Mouse (Mus musculus) heart, embryonic 11.5 days (tissue): ENCODE measurements at regions not wholly inside any gene's neighbourhood (a gene's known extent, or its start where the extent isn't known, plus 50 kb on each side); places are given as distances from the start of the nearest gene placed in this dataset.

Experiments
- ATAC-seq: fragments of 200-750 bp; cut with Nextera tagmentation; replicated peaks from 2 replicates; pipeline ENCODE4 v1.8.0; 2017; ENCODE audit warnings: moderate library complexity; ENCODE audit not compliant: insufficient number of reproducible peaks, low FRiP score, low TSS enrichment
- H3K27ac ChIP-seq: fragments of 300-500 bp; sonication (generic); 2 replicates; pipeline ENCODE4 v1.5.1; 2014; ENCODE audit warnings: mild to moderate bottlenecking, low read depth, low read length
- H3K27me3 ChIP-seq: fragments of 300-500 bp; sonication (generic); 2 replicates; pipeline ENCODE4 v1.6.1; 2014; ENCODE audit warnings: mild to moderate bottlenecking, low read length, mixed read lengths; ENCODE audit not compliant: control insufficient read depth, insufficient read depth
- H3K36me3 ChIP-seq: fragments of 300-500 bp; sonication (generic); 2 replicates; pipeline ENCODE4 v1.6.1; 2014; ENCODE audit warnings: mild to moderate bottlenecking, low read length, moderate library complexity, mixed read lengths; ENCODE audit not compliant: control insufficient read depth, insufficient read depth
- H3K4me1 ChIP-seq: fragments of 300-500 bp; sonication (generic); 2 replicates; pipeline ENCODE4 v1.6.1; 2014; ENCODE audit warnings: low read length; ENCODE audit not compliant: control insufficient read depth, insufficient read depth
- H3K4me2 ChIP-seq: fragments of 300-500 bp; sonication (generic); 2 replicates; pipeline ENCODE4 v1.6.1; 2014; ENCODE audit warnings: mild to moderate bottlenecking, moderate library complexity
- H3K4me3 ChIP-seq: fragments of 300-500 bp; sonication (generic); 2 replicates; pipeline ENCODE4 v1.5.1; 2014; ENCODE audit warnings: low read depth, low read length
- H3K9ac ChIP-seq: fragments of 300-500 bp; sonication (generic); 2 replicates; pipeline ENCODE4 v1.6.1; 2014; ENCODE audit warnings: mild to moderate bottlenecking, low read depth, low read length, moderate library complexity
- H3K9me3 ChIP-seq: fragments of 300-500 bp; sonication (generic); replicated peaks from 2 replicates; pipeline ENCODE4 v1.6.1; 2016; ENCODE audit warnings: low read length; ENCODE audit not compliant: control insufficient read depth
- WGBS: fragments of 180-500 bp; shearing (Covaris S2); extraction: QIAGEN DNeasy Blood & Tissue Kit; methylation state at CpG from one replicate; pipeline ENCODE4 v1.1.7; 2014; ENCODE audit not compliant: insufficient replicate concordance; 5-methylcytosine and 5-hydroxymethylcytosine counted together

GRCm38 (mm10) chr12:118647270-118648042, 198.7 kb upstream of the Sp8 start:
- Histone ChIP-seq H3K36me3 (no peaks in the 10 kb centered on the region), H3K27ac (no peak overlapping the region), H3K4me1 (no peaks in the 10 kb centered on the region), H3K9ac (no peak overlapping the region), H3K4me2 (no peak overlapping the region), H3K9me3 (no peaks in the 10 kb centered on the region), H3K4me3 (no peak overlapping the region), H3K27me3 (no peaks in the 10 kb centered on the region)
- 77% methylated on average over 12 of the region's 12 CpGs for WGBS
- ATAC-seq, result no peak

GRCm38 (mm10) chr12:118640925-118641324, 205.2 kb upstream of the Sp8 start:
- no peak overlapping the region for H3K4me2 ChIP-seq
- no peak overlapping the region for H3K4me3 ChIP-seq
- no peak for ATAC-seq
- H3K36me3 ChIP-seq, result no peaks in the 10 kb centered on the region
- 75% methylated on average over 3 of the region's 3 CpGs for WGBS
- no peaks in the 10 kb centered on the region for H3K4me1 ChIP-seq
- H3K27me3 ChIP-seq, result no peaks in the 10 kb centered on the region
- H3K9me3 ChIP-seq, result no peaks in the 10 kb centered on the region
- no peak overlapping the region for H3K27ac ChIP-seq
- H3K9ac ChIP-seq, result no peak overlapping the region

- ATAC-seq, result no peak
- Histone ChIP-seq H3K4me3 (no peak overlapping the region), H3K9ac (no peak overlapping the region), H3K36me3 (no peaks in the 10 kb centered on the region), H3K9me3 (no peaks in the 10 kb centered on the region; the same call in 1 of the 2 replicates), H3K4me1 (no peaks in the 10 kb centered on the region), H3K27me3 (no peaks in the 10 kb centered on the region), H3K4me2 (no peak overlapping the region), H3K27ac (no peak overlapping the region)
- WGBS, result 54% methylated on average over 4 of the region's 4 CpGs
Measured at GRCm38 (mm10) chr12:118637214-118637613, 208.9 kb upstream of the Sp8 start.

GRCm38 (mm10) chr12:118635456-118635855, 210.7 kb upstream of the Sp8 start:
- Histone ChIP-seq H3K27me3 (no peaks in the 10 kb centered on the region), H3K27ac (no peak overlapping the region), H3K36me3 (no peaks in the 10 kb centered on the region), H3K4me3 (no peak overlapping the region), H3K4me2 (no peak overlapping the region), H3K4me1 (no peaks in the 10 kb centered on the region), H3K9me3 (no peaks in the 10 kb centered on the region; the same call in 1 of the 2 replicates), H3K9ac (no peak overlapping the region)
- 64% methylated on average over 1 of the region's 1 CpGs for WGBS
- no peak for ATAC-seq

- no peak overlapping the region for H3K27ac ChIP-seq
- ATAC-seq, result no peak
- no peaks in the 10 kb centered on the region for H3K36me3 ChIP-seq
- 57% methylated on average over 1 of the region's 1 CpGs for WGBS
- no peaks in the 10 kb centered on the region for H3K4me1 ChIP-seq
- H3K4me2 ChIP-seq, result no peak overlapping the region
- no peaks in the 10 kb centered on the region for H3K27me3 ChIP-seq
- H3K4me3 ChIP-seq, result no peak overlapping the region
- no peak overlapping the region for H3K9ac ChIP-seq
- H3K9me3 ChIP-seq, result no peaks in the 10 kb centered on the region; the same call in 1 of the 2 replicates
Measured at GRCm38 (mm10) chr12:118630373-118630772, 215.8 kb upstream of the Sp8 start.

- 68% methylated on average over 1 of the region's 1 CpGs for WGBS
- Histone ChIP-seq H3K4me2 (no peak overlapping the region), H3K4me1 (peaks cover 8% of the 10 kb centered on the region; the same call in 1 of the 2 replicates), H3K27ac (no peak overlapping the region; the same call in 1 of the 2 replicates), H3K9ac (no peak overlapping the region), H3K4me3 (no peak overlapping the region), H3K27me3 (no peaks in the 10 kb centered on the region), H3K36me3 (no peaks in the 10 kb centered on the region), H3K9me3 (no peaks in the 10 kb centered on the region)
- no peak for ATAC-seq
Measured at GRCm38 (mm10) chr12:118621697-118622485, 224.2 kb upstream of the Sp8 start.

GRCm38 (mm10) chr12:118620847-118621636, 225.1 kb upstream of the Sp8 start:
- WGBS, result 40% methylated on average over 5 of the region's 5 CpGs
- H3K9me3 ChIP-seq, result no peaks in the 10 kb centered on the region
- peak overlapping the region; percentile 10 for H3K4me2 ChIP-seq
- H3K4me3 ChIP-seq, result no peak overlapping the region
- no peak overlapping the region for H3K9ac ChIP-seq
- H3K4me1 ChIP-seq, result peaks cover 8% of the 10 kb centered on the region; the same call in 1 of the 2 replicates
- peak overlapping the region; percentile 75 for H3K27ac ChIP-seq
- H3K27me3 ChIP-seq, result no peaks in the 10 kb centered on the region
- H3K36me3 ChIP-seq, result no peaks in the 10 kb centered on the region
- ATAC-seq, result no peak; the same call in 1 of the 2 replicates

GRCm38 (mm10) chr12:118597015-118597414, 249.1 kb upstream of the Sp8 start:
- H3K27ac ChIP-seq, result no peak overlapping the region
- no peak for ATAC-seq
- H3K4me2 ChIP-seq, result no peak overlapping the region
- H3K4me1 ChIP-seq, result no peaks in the 10 kb centered on the region
- H3K9ac ChIP-seq, result no peak overlapping the region
- H3K27me3 ChIP-seq, result no peaks in the 10 kb centered on the region
- no peaks in the 10 kb centered on the region for H3K36me3 ChIP-seq
- H3K4me3 ChIP-seq, result no peak overlapping the region
- WGBS, result 71% methylated on average over 4 of the region's 4 CpGs
- no peaks in the 10 kb centered on the region for H3K9me3 ChIP-seq
